Comparison of ENCODE assay signal across 9 mouse cellular contexts in genomic region chr3:131105940-131106401, GRCm38 (mm10). TPM values are rescaled to one million over a fixed set of nuclear protein-coding genes. Genes with fewer than 3 reads are reported as not detected.
DNase-seq lines count a peak whose midpoint lies in the region; ATAC-seq and TF ChIP-seq lines count a peak whose summit lies in the region.
"Had no signal": no experiment of that assay in that cellular context is flagged by ENCODE, and none has a peak within 500 bp of the region (broad histone marks: within the 10 kb centered on the region; RNA-seq: fewer than 3 reads in every experiment).

No protein-coding gene starts in this region.

- peak overlapping the region; percentile 34 for H3K27ac ChIP-seq in bone marrow, adult 2 months (ENCODE audit: control insufficient read depth, insufficient read depth, low read depth, low read length, poor library complexity)
- no peak overlapping the region for H3K27ac ChIP-seq in heart, embryonic 11.5 days (ENCODE audit: low read depth, low read length)
- H3K27ac ChIP-seq in midbrain, embryonic 12.5 days (replicated peaks), result peak overlapping the region; percentile 61

- peak; percentile 47; the same call in 1 of the 2 replicates for ATAC-seq in heart, embryonic 11.5 days (replicated peaks; ENCODE audit: insufficient number of reproducible peaks, low FRiP score, low TSS enrichment)
- peak; percentile 67 for ATAC-seq in midbrain, embryonic 12.5 days (ENCODE audit: low FRiP score, low read depth)

- WGBS in lung, adult 2 months, result 1% methylated on average over 36 of the region's 36 CpGs
- WGBS in bone marrow, adult 2 months, result 1% methylated on average over 36 of the region's 36 CpGs
- WGBS in heart, embryonic 11.5 days (ENCODE audit: insufficient replicate concordance), result 2% methylated on average over 36 of the region's 36 CpGs
- WGBS in midbrain, embryonic 12.5 days, result under 1% methylated on average over 36 of the region's 36 CpGs

- no peak for DNase-seq in lung, adult 2 months
- DNase-seq in lung, postnatal 25 days (ENCODE audit: low spot score), result no peak
- peak; percentile 28 to 38 for DNase-seq in left cerebral cortex, postnatal 36 days (ENCODE audit: low spot score in 2 of 2)
- DNase-seq in thymus, adult 18-20 months, result peak; percentile 38 to 60
- no peak for DNase-seq in urinary bladder, postnatal 14 days (ENCODE audit: low spot score)

- intact Hi-C loops in left cerebral cortex, postnatal 36 days (cut with DNase I), result loop anchor here (5.0 kb wide), 1 partner anchor 1899 kb away; no protein-coding TSS in a partner anchor

- peaks cover 28% of the 10 kb centered on the region for H3K27me3 ChIP-seq in heart, embryonic 11.5 days (ENCODE audit: control insufficient read depth, insufficient read depth, low read length)
- H3K27me3 ChIP-seq in midbrain, embryonic 12.5 days, result peaks cover 67% of the 10 kb centered on the region

- peak; percentile 23; the same call in 1 of the 2 replicates for TF ChIP-seq POLR2A in lung, adult 2 months (IDR thresholded peaks at IDR 0.05; ENCODE audit: borderline replicate concordance, extremely low read depth, low read depth, low read length)
- no peak for TF ChIP-seq POLR2A in bone marrow, adult 2 months (IDR thresholded peaks at IDR 0.05; ENCODE audit: borderline replicate concordance, control insufficient read depth, low read depth, low read length)

- peaks cover 4% of the 10 kb centered on the region; the same call in 1 of the 2 replicates for H3K4me1 ChIP-seq in lung, adult 2 months (ENCODE audit: control insufficient read depth, insufficient read depth, low read length)
- H3K4me1 ChIP-seq in bone marrow, adult 2 months (ENCODE audit: control insufficient read depth, insufficient read depth, low read length), result no peaks in the 10 kb centered on the region; the same call in 1 of the 2 replicates
- peaks cover 26% of the 10 kb centered on the region for H3K4me1 ChIP-seq in heart, embryonic 11.5 days (ENCODE audit: control insufficient read depth, insufficient read depth, low read length)
- H3K4me1 ChIP-seq in midbrain, embryonic 12.5 days, result peaks cover 39% of the 10 kb centered on the region

- peak overlapping the region; percentile 56 for H3K9ac ChIP-seq in heart, embryonic 11.5 days (ENCODE audit: low read depth, low read length)
- H3K9ac ChIP-seq in midbrain, embryonic 12.5 days (replicated peaks), result peak overlapping the region; percentile 59

- H3K36me3 ChIP-seq in heart, embryonic 11.5 days (ENCODE audit: control insufficient read depth, insufficient read depth, low read length), result no peaks in the 10 kb centered on the region
- H3K36me3 ChIP-seq in midbrain, embryonic 12.5 days, result no peaks in the 10 kb centered on the region

- peak overlapping the region; percentile 40 for H3K4me3 ChIP-seq in lung, adult 2 months (replicated peaks; ENCODE audit: extremely low read depth, low read depth, low read length)
- H3K4me3 ChIP-seq in bone marrow, adult 2 months (replicated peaks; ENCODE audit: control insufficient read depth, low read depth, low read length), result peak overlapping the region; percentile 45
- peak overlapping the region; percentile 43 for H3K4me3 ChIP-seq in heart, embryonic 11.5 days (ENCODE audit: low read depth, low read length)
- peak overlapping the region; percentile 38 for H3K4me3 ChIP-seq in midbrain, embryonic 12.5 days
- H3K4me3 ChIP-seq: myocyte had no signal

- peak overlapping the region; percentile 72 for H3K4me2 ChIP-seq in heart, embryonic 11.5 days
- peak overlapping the region; percentile 72 for H3K4me2 ChIP-seq in midbrain, embryonic 12.5 days (replicated peaks)

- no peaks in the 10 kb centered on the region for H3K9me3 ChIP-seq in heart, embryonic 11.5 days (replicated peaks; ENCODE audit: control insufficient read depth, low read length)
- no peaks in the 10 kb centered on the region for H3K9me3 ChIP-seq in midbrain, embryonic 12.5 days

- no peak for TF ChIP-seq CTCF in lung, adult 2 months (IDR thresholded peaks at IDR 0.05; ENCODE audit: insufficient read depth, low read length)
- no peak for TF ChIP-seq CTCF in bone marrow, adult 2 months (IDR thresholded peaks at IDR 0.05; ENCODE audit: control insufficient read depth, insufficient read depth, low read length)

RNA-seq across cellular contexts. Expression of gene Lef1, which starts 4.3 kb away (rescaled TPM):
- 7.2 and 7.6 TPM in 2 replicates for polyA plus RNA-seq in lung, adult 2 months (2012; rRNA removed)
- polyA plus RNA-seq in bone marrow, adult 2 months (2011; ENCODE audit: insufficient read depth, insufficient read length, low replicate concordance, missing spikeins), result 3.0 and 4.3 TPM in 2 replicates
- polyA plus RNA-seq in heart, embryonic 11.5 days (2014; fragmentation: Nextera tagmentation; extraction: Ambion mirVana), result 19.6 and 20.8 TPM in 2 replicates
- 1 to 10 TPM; 5.6 to 8.1 TPM for total RNA-seq in left cerebral cortex, postnatal 36 days (2021)
- 97.0 and 103 TPM in 2 replicates for polyA plus RNA-seq in midbrain, embryonic 12.5 days (2016; fragmentation: Nextera tagmentation; extraction: Ambion mirVana)

Comparison
In these comparisons a context has a peak if more than half of its experiments do, and no peak if none do; other contexts are left out.
1. DNase-seq: peak in left cerebral cortex, postnatal 36 days (2 of 2) and thymus, adult 18-20 months (2 of 2); none in lung, adult 2 months (single experiment), lung, postnatal 25 days (single experiment) and urinary bladder, postnatal 14 days (single experiment).
2. Peak in every context shown above with its lines, with median percentiles within 50 percentile points of each other: H3K4me3 ChIP-seq.